Mouse (Mus musculus) left cerebral cortex, adult 11 months (tissue): ENCODE data around the gene Lrig2.

Experiments
- DNase-seq: peaks from one replicate; pipeline ENCODE4 v3.0.0; 2022; ENCODE audit warnings: low spot score

The Lrig2 gene

GRCm38 (mm10) chr3:104511538-104512423, at the start of gene Lrig2:
TSS of gene Lrig2 (minus strand) at chr3:104511918.
- peak; percentile 99 for DNase-seq

- DNase-seq, result no peak
Observed at GRCm38 (mm10) chr3:104556624-104557023, 44.9 kb upstream of the Lrig2 start.

GRCm38 (mm10) chr3:104550594-104550993, 38.9 kb upstream of the Lrig2 start:
- DNase-seq, result no peak

- no peak for DNase-seq
Observed at GRCm38 (mm10) chr3:104548367-104549087, 36.8 kb upstream of the Lrig2 start.

GRCm38 (mm10) chr3:104543825-104544224, 32.1 kb upstream of the Lrig2 start:
- no peak for DNase-seq

- DNase-seq, result no peak
Observed at GRCm38 (mm10) chr3:104542065-104542429, 30.3 kb upstream of the Lrig2 start.

- DNase-seq, result peak; percentile 62
Observed at GRCm38 (mm10) chr3:104541139-104542064, 29.7 kb upstream of the Lrig2 start.

- no peak for DNase-seq
Observed at GRCm38 (mm10) chr3:104540480-104541138, 28.9 kb upstream of the Lrig2 start.

GRCm38 (mm10) chr3:104533223-104533622, 21.5 kb upstream of the Lrig2 start:
- no peak for DNase-seq

- no peak for DNase-seq
Observed at GRCm38 (mm10) chr3:104526115-104526882, 14.6 kb upstream of the Lrig2 start.

GRCm38 (mm10) chr3:104525516-104525915, 13.8 kb upstream of the Lrig2 start:
- DNase-seq, result no peak

GRCm38 (mm10) chr3:104525029-104525428, 13.3 kb upstream of the Lrig2 start:
- no peak for DNase-seq

GRCm38 (mm10) chr3:104523333-104523871, 11.7 kb upstream of the Lrig2 start:
- DNase-seq, result no peak

GRCm38 (mm10) chr3:104521341-104521924, 9.7 kb upstream of the Lrig2 start:
- DNase-seq, result no peak

- no peak for DNase-seq
Observed at GRCm38 (mm10) chr3:104520471-104520870, 8.8 kb upstream of the Lrig2 start.

GRCm38 (mm10) chr3:104518931-104519330, 7.2 kb upstream of the Lrig2 start:
- DNase-seq, result no peak

- no peak for DNase-seq
Observed at GRCm38 (mm10) chr3:104518411-104518810, 6.7 kb upstream of the Lrig2 start.

GRCm38 (mm10) chr3:104517161-104517560, 5.4 kb upstream of the Lrig2 start:
- no peak for DNase-seq

- DNase-seq, result no peak
Observed at GRCm38 (mm10) chr3:104514510-104514909, 2.8 kb upstream of the Lrig2 start.

GRCm38 (mm10) chr3:104512424-104512748, 668 bp upstream of the Lrig2 start:
- no peak for DNase-seq
